Mouse (Mus musculus) layer of hippocampus, adult 8-10 months (tissue): ENCODE data around the gene H2-D1. TPM values are rescaled to one million over a fixed set of nuclear protein-coding genes. Genes with fewer than 3 reads are reported as not detected.
"Not testable (repeated sequence)": the region's sequence is repeated elsewhere in the genome, so short reads cannot be mapped to it uniquely, and the experiment has no call there.

Experiments used
- DNase-seq, 2 experiments: peaks; one replicate each; pipeline ENCODE4 v3.0.0; 2022; ENCODE audit warnings: low spot score in 2 of 2
- microRNA-seq, 2 experiments: library from miRNA; unstranded; fragments of <30 nt; microRNA quantifications; one replicate each; pipeline ENCODE4 v1.2.0; 2022
- total RNA-seq, 4 experiments: library from RNA; stranded (reverse); gene quantifications; 2 replicates each; pipeline ENCODE4 v1.2.4; 2022

Gene H2-D1
- total RNA-seq, 4 experiments from 2014 or later, result 23.2 to 135 (median 64.4) TPM

DNA sequence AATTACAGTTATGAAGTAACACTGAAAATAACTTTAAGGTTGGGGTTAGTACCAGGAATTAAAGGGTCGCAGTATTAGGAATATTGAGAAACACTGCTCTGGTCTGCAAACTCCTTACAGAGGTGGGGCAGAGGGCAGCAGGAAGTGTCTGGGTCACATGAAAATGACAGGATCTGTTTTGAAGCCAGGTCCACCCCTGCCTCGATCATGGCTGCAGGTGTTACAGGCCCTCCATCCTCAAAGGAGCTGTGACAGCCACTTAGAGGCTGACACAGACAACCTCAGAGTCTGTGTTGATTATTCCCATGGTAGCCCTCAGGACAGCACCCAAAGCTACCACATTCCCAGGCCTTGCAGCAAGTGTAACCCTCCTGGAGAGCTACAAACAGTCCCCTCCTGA is 40.7 kb downstream of the H2-D1 start:
- DNase-seq, result no peak

DNA sequence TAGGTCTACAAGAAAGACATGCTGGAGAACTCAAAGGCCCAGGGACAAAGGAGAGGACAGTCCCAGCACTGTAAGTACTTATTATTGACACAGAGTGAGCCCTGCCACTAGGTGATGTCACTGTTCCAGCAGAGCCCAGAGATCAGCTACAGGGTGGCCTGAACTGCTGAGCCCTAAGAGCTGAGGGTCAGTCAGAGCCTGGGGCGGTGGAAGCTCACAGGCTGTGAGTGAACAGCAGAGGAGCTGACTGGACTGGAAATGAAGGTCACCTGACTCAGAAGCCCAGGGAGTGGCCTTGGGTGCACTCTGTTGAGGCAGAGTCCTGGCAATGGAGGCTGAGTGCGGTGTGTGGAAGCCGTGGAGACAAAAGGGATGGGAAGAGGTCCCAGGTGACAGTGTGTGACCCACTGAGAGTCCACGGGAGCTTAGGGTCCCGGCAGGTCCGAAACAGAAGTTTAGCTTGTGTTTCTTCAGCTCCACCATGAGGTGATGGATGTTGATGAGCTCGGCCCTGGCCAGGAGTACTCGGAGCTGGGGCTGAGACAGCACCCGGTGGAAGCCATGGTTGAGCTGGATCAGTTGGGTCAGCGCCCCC is 41.3 kb downstream of the H2-D1 start:
- DNase-seq, result no peak

DNA sequence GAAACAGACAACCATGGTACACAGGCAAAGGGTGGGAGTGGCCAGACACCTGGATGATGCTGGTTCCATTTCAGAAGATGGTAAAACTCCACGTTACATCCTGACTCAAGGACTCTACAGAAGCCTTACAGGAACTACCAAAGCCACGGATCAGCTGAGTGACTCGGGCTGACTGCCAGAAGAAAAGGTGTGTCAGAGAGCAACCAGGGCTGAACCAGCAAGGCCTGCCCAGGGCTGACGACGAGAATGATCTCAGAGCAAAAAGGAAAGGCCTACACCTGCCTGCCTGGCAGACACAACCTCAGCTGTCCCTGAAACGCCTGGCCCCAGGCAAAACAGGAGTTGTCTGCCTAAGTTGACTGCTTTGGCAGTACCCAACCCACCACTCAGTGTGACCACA is 41.9 kb downstream of the H2-D1 start:
- DNase-seq, result no peak

DNA sequence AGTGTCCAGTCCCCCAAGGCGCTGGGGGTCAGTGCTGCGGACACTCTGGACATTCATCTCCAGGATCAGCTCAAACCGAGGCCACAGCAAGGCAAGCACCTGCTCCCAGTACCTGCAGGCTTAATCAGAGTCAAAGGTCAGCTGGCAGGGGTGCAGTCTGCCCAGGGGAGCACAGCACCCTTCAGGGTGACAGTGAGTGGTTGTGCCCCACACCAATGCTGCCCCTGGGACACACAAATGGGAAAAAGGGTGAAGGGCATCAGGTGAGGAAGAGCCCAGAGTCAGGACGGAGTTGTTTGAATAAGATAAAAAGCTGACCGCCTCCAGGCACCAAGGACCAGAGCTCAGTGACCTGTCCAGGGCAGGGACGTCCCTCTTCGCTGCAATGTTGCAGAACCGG is 42.4 kb downstream of the H2-D1 start:
- not testable (repeated sequence) for DNase-seq

Small RNA genes within 50 kb of the gene (microRNA-seq; reads per million reads assigned to microRNA genes)
- gene Mir6975 (1.8 to 2.2 reads per million in 2 experiments), gene Mir8094 (0 reads per million in 2 experiments)

Other genes starting within 250 kb of the H2-D1 start
- gene Vwa7, start 246.2 kb upstream of the H2-D1 start, total RNA-seq, result under 1 TPM; 0.14 to 0.90 (median 0.56) TPM
- gene Sapcd1, start 234.7 kb upstream of the H2-D1 start, total RNA-seq, result under 1 TPM in 2 of 4 experiments, not detected in 2; 0.76 to 0.95 TPM
- 1 to 10 TPM; 1.1 to 2.1 (median 1.4) TPM for gene Msh5, start 216.0 kb upstream of the H2-D1 start, total RNA-seq
- gene Clic1, start 212.8 kb upstream of the H2-D1 start, total RNA-seq, result 10 to 100 TPM in 2 of 4 experiments, 1 to 10 TPM in 2; 9.2 to 27.8 (median 15.9) TPM
- gene Ddah2, start 203.7 kb upstream of the H2-D1 start, total RNA-seq, result 10 to 100 TPM in 3 of 4 experiments, 1 to 10 TPM in 1; 8.8 to 20.3 (median 14.9) TPM
- gene Ly6g6c, start 197.3 kb upstream of the H2-D1 start, total RNA-seq, result not detected
- gene Mpig6b, start 196.5 kb upstream of the H2-D1 start, total RNA-seq, result under 1 TPM in 1 of 4 experiments, not detected in 3; 0.48 TPM
- gene Ly6g6e, start 185.8 kb upstream of the H2-D1 start, total RNA-seq, result 1 to 10 TPM; 4.6 to 7.1 (median 5.6) TPM
- gene Ly6g6d, start 184.7 kb upstream of the H2-D1 start, total RNA-seq, result 1 to 10 TPM; 1.4 to 2.9 (median 2.2) TPM
- 1 to 10 TPM in 1 of 4 experiments, under 1 TPM in 2, not detected in 1; 0.41 to 1.0 (median 0.89) TPM for gene Ly6g6f, start 177.1 kb upstream of the H2-D1 start, total RNA-seq
- gene Abhd16a, start 173.5 kb upstream of the H2-D1 start, total RNA-seq, result 100 to 1,000 TPM in 3 of 4 experiments, 10 to 100 TPM in 1; 96.2 to 115 (median 106) TPM
- gene Ly6g5c, start 154.5 kb upstream of the H2-D1 start, total RNA-seq, result not detected
- gene Ly6g5b, start 147.3 kb upstream of the H2-D1 start, total RNA-seq, result under 1 TPM; 0.27 to 0.83 (median 0.63) TPM
- 10 to 100 TPM; 17.6 to 19.2 (median 18.0) TPM for gene Gpank1, start 141.3 kb upstream of the H2-D1 start, total RNA-seq
- gene Csnk2b, start 140.7 kb upstream of the H2-D1 start, total RNA-seq, result 100 to 1,000 TPM; 176 to 194 (median 189) TPM
- gene D17H6S53E, start 136.4 kb upstream of the H2-D1 start, total RNA-seq, result 10 to 100 TPM; 27.6 to 31.6 (median 30.9) TPM
- not detected for gene Apom, start 130.7 kb upstream of the H2-D1 start, total RNA-seq
- 100 to 1,000 TPM; 291 to 311 (median 298) TPM for gene Bag6, start 127.6 kb upstream of the H2-D1 start, total RNA-seq
- 100 to 1,000 TPM; 302 to 328 (median 308) TPM for gene Prrc2a, start 97.8 kb upstream of the H2-D1 start, total RNA-seq
- gene Aif1, start 86.7 kb upstream of the H2-D1 start, total RNA-seq, result 10 to 100 TPM in 2 of 4 experiments, 1 to 10 TPM in 2; 6.3 to 45.4 (median 25.7) TPM
- 10 to 100 TPM in 1 of 4 experiments, 1 to 10 TPM in 3; 5.0 to 13.2 (median 7.1) TPM for gene Lst1, start 74.3 kb upstream of the H2-D1 start, total RNA-seq
- gene Ltb, start 68.3 kb upstream of the H2-D1 start, total RNA-seq, result 1 to 10 TPM in 1 of 4 experiments, under 1 TPM in 3; 0.53 to 1.4 (median 0.71) TPM
- under 1 TPM in 1 of 4 experiments, not detected in 3; 0.29 TPM for gene Tnf, start 60.7 kb upstream of the H2-D1 start, total RNA-seq
- gene Lta, start 57.4 kb upstream of the H2-D1 start, total RNA-seq, result under 1 TPM; 0.32 to 0.89 (median 0.67) TPM
- gene Gm16181, start 41.9 kb upstream of the H2-D1 start, total RNA-seq, result not detected
- 100 to 1,000 TPM; 592 to 630 (median 612) TPM for gene Atp6v1g2, start 29.1 kb upstream of the H2-D1 start, total RNA-seq
- 10 to 100 TPM; 12.9 to 16.4 (median 14.9) TPM for gene Nfkbil1, start 26.9 kb upstream of the H2-D1 start, total RNA-seq
- gene Ddx39b, start 21.0 kb upstream of the H2-D1 start, total RNA-seq, result 100 to 1,000 TPM; 216 to 231 (median 222) TPM
- gene H2-Q1, start 57.7 kb downstream of the H2-D1 start, total RNA-seq, result 1 to 10 TPM in 2 of 4 experiments, under 1 TPM in 2; 0.85 to 2.5 (median 1.2) TPM
- 1 to 10 TPM in 1 of 4 experiments, under 1 TPM in 2, not detected in 1; 0.64 to 2.6 (median 0.81) TPM for gene H2-Q2, start 79.5 kb downstream of the H2-D1 start, total RNA-seq
- 10 to 100 TPM in 2 of 4 experiments, 1 to 10 TPM in 2; 2.5 to 10.6 (median 6.7) TPM for gene H2-Q4, start 116.9 kb downstream of the H2-D1 start, total RNA-seq
- 1 to 10 TPM in 2 of 4 experiments, under 1 TPM in 2; 0.47 to 2.4 (median 1.3) TPM for gene H2-Q6, start 162.1 kb downstream of the H2-D1 start, total RNA-seq
- 1 to 10 TPM in 2 of 4 experiments, under 1 TPM in 2; 0.41 to 3.2 (median 1.5) TPM for gene H2-Q7, start 176.4 kb downstream of the H2-D1 start, total RNA-seq
- gene H2-Q10, start 207.4 kb downstream of the H2-D1 start, total RNA-seq, result under 1 TPM in 3 of 4 experiments, not detected in 1; 0.12 to 0.64 (median 0.56) TPM
- under 1 TPM in 2 of 4 experiments, not detected in 2; 0.45 to 0.69 TPM for gene Pou5f1, start 243.3 kb downstream of the H2-D1 start, total RNA-seq